Mouse (Mus musculus) heart, embryonic 13.5 days (tissue): ENCODE results near the gene Zfhx2. TPM values are rescaled to one million over a fixed set of nuclear protein-coding genes. Genes with fewer than 3 reads are reported as not detected.

ENCODE experiments used
- ATAC-seq: fragments of 200-750 bp; cut with Nextera tagmentation; 2 replicates; pipeline ENCODE4 v1.8.0; 2017; ENCODE audit warnings: moderate TSS enrichment; ENCODE audit not compliant: insufficient number of reproducible peaks, low FRiP score, low TSS enrichment; ENCODE audit errors: extremely low read depth
- H3K27ac ChIP-seq: fragments of 300-500 bp; sonication (generic); replicated peaks from 2 replicates; pipeline ENCODE4 v1.5.1; 2015; ENCODE audit warnings: moderate library complexity, mild to moderate bottlenecking, inconsistent platforms
- H3K27me3 ChIP-seq: fragments of 300-500 bp; sonication (generic); replicated peaks from 2 replicates; pipeline ENCODE4 v1.6.1; 2015; ENCODE audit warnings: mild to moderate bottlenecking, inconsistent platforms
- H3K36me3 ChIP-seq: fragments of 300-500 bp; sonication (generic); 2 replicates; pipeline ENCODE4 v1.6.1; 2015; ENCODE audit warnings: mild to moderate bottlenecking, inconsistent platforms
- H3K4me1 ChIP-seq: fragments of 300-500 bp; sonication (generic); 2 replicates; pipeline ENCODE4 v1.6.1; 2015; ENCODE audit warnings: inconsistent platforms
- H3K4me2 ChIP-seq: fragments of 300-500 bp; sonication (generic); 2 replicates; pipeline ENCODE4 v1.6.1; 2015; ENCODE audit warnings: inconsistent platforms, mild to moderate bottlenecking, moderate library complexity
- H3K4me3 ChIP-seq: fragments of 300-500 bp; sonication (generic); 2 replicates; pipeline ENCODE4 v1.5.1; 2015; ENCODE audit warnings: moderate library complexity, mild to moderate bottlenecking, inconsistent platforms
- H3K9ac ChIP-seq: fragments of 300-500 bp; sonication (generic); 2 replicates; pipeline ENCODE4 v1.6.1; 2015; ENCODE audit warnings: inconsistent platforms, mild to moderate bottlenecking, moderate library complexity
- H3K9me3 ChIP-seq: fragments of 300-500 bp; sonication (generic); 2 replicates; pipeline ENCODE4 v1.6.1; 2016; ENCODE audit warnings: inconsistent platforms
- WGBS: fragments of 180-500 bp; shearing (Covaris S2); methylation state at CpG from one replicate; pipeline ENCODE4 v1.1.7; 2015; ENCODE audit warnings: mixed read lengths; 5-methylcytosine and 5-hydroxymethylcytosine counted together
- polyA plus RNA-seq: library from polyadenylated mRNA; unstranded; fragments of >200 nt; fragmentation: Nextera tagmentation; extraction: Ambion mirVana; gene quantifications from 2 replicates; pipeline ENCODE4 v1.2.1, GENCODE M21; 2015

Zfhx2 gene
- polyA plus RNA-seq, 1 experiment from 2014 or later, result 3.0 TPM

DNA sequence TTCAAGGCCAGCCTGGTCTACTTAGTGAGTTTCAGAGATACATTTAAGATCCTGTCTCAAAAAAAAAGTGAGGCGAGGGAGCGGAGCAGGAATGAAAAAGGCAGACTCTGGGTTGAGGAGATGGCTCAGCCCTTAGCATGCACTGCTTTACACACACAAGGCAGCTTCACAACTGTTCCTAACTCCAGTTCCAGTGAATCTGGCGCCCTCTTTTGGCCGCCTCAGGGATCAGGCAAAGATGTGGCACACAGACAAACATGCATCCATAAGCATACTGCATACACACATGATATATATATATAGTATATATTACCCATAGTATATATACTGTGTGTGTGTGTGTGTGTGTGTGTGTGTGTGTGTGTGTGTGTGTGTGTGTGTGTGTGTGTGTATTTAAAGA is 81.0 kb downstream of the Zfhx2 start:
- no peak for ATAC-seq
- WGBS, result 63% methylated on average over 4 of the region's 4 CpGs
- H3K27ac ChIP-seq, result no peak overlapping the region

More for the DNA sequence above, 81.0 kb downstream of the Zfhx2 start:
- H3K4me3 ChIP-seq, result no peak overlapping the region
- H3K36me3 ChIP-seq, result no peaks in the 10 kb centered on the region
- H3K9ac ChIP-seq, result no peak overlapping the region
- H3K4me1 ChIP-seq, result peaks cover 40% of the 10 kb centered on the region
- peaks cover 4% of the 10 kb centered on the region; the same call in 1 of the 2 replicates for H3K9me3 ChIP-seq
- H3K4me2 ChIP-seq, result no peak overlapping the region
- 0 out of 2 replicates have a peak, but pooled peaks cover 8% of the 10 kb centered on the region for H3K27me3 ChIP-seq

Other genes with a start within 250 kb of the Zfhx2 start
- 5.3 and 8.0 TPM in 2 replicates for gene Homez, start 221.4 kb downstream of the Zfhx2 start, polyA plus RNA-seq
- gene Ppp1r3e, start 214.8 kb downstream of the Zfhx2 start, polyA plus RNA-seq, result 1.1 and 1.7 TPM in 2 replicates
- 2.5 and 2.6 TPM in 2 replicates for gene Bcl2l2, start 208.9 kb downstream of the Zfhx2 start, polyA plus RNA-seq
- not detected in 2 replicates for gene Gm20521, start 208.9 kb downstream of the Zfhx2 start, polyA plus RNA-seq
- gene Pabpn1, start 199.8 kb downstream of the Zfhx2 start, polyA plus RNA-seq, result 72.3 and 74.0 TPM in 2 replicates
- 33.9 and 37.4 TPM in 2 replicates for gene Slc22a17, start 179.2 kb downstream of the Zfhx2 start, polyA plus RNA-seq
- gene Efs, start 166.2 kb downstream of the Zfhx2 start, polyA plus RNA-seq, result 13.3 and 13.9 TPM in 2 replicates
- not detected in 2 replicates for gene Il25, start 159.6 kb downstream of the Zfhx2 start, polyA plus RNA-seq
- gene Cmtm5, start 156.1 kb downstream of the Zfhx2 start, polyA plus RNA-seq, result 0.49 and 0.98 TPM in 2 replicates
- gene Myh6, start 125.4 kb downstream of the Zfhx2 start, polyA plus RNA-seq, result 1,796 and 1,858 TPM in 2 replicates
- not detected in 2 replicates for gene Gm17428, start 115.4 kb downstream of the Zfhx2 start, polyA plus RNA-seq
- 3,662 and 3,747 TPM in 2 replicates for gene Myh7, start 97.7 kb downstream of the Zfhx2 start, polyA plus RNA-seq
- gene Ngdn, start 76.9 kb downstream of the Zfhx2 start, polyA plus RNA-seq, result 56.8 and 58.2 TPM in 2 replicates
- gene Thtpa, start 2.5 kb upstream of the Zfhx2 start, polyA plus RNA-seq, result 13.8 and 15.9 TPM in 2 replicates
- 7.4 and 7.9 TPM in 2 replicates for gene Ap1g2, start 14.3 kb upstream of the Zfhx2 start, polyA plus RNA-seq
- 0.31 and 0.32 TPM in 2 replicates for gene Jph4, start 24.6 kb upstream of the Zfhx2 start, polyA plus RNA-seq
- not detected in 2 replicates for gene Dhrs2, start 129.7 kb upstream of the Zfhx2 start, polyA plus RNA-seq